Mouse (Mus musculus) v-Abl transformed pro-B cells (cell line): ENCODE measurements around the gene Clic3.

ENCODE experiments used
- in situ Hi-C, 2 experiments: fragments of 400-800 bp; cut with MboI; formaldehyde crosslinking; loops; one replicate each; pipeline ENCODE4 v1.15.1; 2025; ENCODE audit not compliant: unreplicated experiment in 2 of 2

Clic3 gene

DNA sequence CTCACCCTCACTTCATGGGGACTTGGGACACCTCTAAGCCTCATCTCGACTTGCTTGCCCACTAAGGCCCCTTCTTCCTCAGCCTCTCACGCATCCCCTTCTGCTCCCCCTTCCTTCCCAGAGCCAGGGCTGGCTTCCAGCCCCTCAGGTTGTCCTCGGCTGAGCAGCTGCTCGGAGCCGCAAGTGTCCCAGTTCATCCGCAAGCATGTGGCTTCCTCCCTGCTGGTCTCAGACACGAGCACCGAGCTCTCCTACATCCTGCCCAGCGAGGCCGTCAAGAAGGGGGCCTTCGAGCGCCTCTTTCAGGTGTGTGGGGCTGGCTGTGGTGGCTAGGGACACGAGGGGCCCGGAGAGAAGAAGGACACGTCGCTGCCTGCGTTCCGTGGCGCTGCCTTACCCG, 15.6 kb upstream of the Clic3 start:
- in situ Hi-C loops: no loop called here

- in situ Hi-C loops: no loop called here
Measured at GRCm38 (mm10) chr2:25442682-25443081, 14.0 kb upstream of the Clic3 start.

- in situ Hi-C loops: no loop called here
Measured at GRCm38 (mm10) chr2:25450853-25451647, 5.6 kb upstream of the Clic3 start.

DNA sequence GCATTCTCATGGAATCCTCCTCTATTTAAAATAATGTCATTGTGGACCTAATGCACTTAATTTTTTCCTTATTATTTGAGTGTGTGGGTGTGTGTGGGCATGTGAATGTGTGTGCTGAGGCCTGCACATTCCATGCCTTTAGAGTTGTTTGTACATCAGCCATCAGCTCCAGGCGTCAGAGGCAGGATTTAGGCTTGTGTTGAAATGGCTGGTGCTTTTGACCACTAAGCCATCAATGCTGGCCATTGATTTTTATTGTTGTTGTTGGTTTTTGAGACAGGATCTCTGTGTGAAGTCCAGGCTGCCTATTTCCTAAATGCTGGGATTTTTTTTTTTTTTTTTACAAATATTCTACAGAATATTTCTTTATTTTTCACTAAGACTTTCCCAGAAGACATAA, 3.7 kb upstream of the Clic3 start:
- in situ Hi-C loops: no loop called here

DNA sequence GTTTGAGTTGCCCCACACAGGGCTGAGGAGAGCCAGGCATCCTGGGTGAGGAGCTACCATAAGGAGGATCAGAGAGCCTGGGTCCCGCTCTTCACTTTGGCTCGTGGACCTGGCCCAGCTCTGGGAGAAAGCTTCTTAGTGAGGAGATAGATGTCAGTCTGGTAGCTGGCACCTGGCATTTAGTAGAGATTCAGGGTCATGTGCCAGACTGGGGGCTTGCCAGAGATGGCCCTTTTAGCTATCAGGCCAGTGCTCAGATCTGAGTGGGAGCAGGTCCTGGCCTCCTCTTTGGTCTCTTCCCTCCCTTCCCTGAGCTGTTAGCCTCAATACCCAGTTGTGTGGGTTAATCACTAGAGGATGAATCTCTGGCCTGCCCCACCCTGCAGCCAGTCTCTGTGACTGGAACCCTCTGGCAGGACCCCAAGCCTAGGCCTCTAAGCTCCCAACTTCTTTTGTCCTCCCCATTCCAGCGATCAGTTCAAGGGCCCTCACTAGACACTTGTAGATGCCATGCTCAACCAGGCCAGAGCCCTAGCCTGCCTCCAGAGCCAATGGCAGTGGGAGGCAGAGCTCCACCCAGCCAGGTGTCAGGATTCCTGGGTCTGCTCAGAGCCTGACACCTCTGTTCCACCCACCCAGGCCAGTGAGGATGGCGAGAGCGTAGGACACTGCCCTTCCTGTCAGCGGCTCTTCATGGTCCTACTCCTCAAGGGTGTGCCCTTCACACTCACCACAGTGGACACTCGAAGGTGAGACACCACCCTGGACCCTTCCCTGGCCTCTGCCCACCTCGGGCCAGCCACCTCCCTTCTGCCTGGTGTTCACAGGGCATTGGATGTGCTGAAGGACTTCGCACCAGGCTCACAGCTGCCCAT, 621 bp downstream of the Clic3 start:
- in situ Hi-C loops: no loop called here

- in situ Hi-C loops: no loop called here
Measured at GRCm38 (mm10) chr2:25458911-25459310, 2.3 kb downstream of the Clic3 start.

DNA sequence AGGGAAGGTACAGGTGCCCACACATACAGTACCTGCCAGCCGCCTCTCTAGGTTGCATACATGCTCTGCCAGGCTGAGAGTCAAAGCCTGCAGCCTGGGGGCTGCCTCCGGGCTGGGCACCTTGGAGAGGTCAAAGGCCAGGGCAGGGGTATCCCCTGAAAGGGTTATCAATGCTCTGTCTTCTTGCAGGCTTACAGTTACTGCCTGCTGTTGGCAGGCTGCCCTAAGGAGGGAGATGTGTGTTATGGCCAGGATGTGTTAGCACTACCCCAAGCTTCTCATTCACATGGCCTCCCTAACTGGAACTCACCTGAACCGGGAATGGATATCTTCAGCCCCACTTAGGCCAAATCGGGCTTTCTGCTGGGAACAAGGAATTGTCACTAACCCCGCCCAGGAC, 3.5 kb downstream of the Clic3 start:
- in situ Hi-C loops: no loop called here

DNA sequence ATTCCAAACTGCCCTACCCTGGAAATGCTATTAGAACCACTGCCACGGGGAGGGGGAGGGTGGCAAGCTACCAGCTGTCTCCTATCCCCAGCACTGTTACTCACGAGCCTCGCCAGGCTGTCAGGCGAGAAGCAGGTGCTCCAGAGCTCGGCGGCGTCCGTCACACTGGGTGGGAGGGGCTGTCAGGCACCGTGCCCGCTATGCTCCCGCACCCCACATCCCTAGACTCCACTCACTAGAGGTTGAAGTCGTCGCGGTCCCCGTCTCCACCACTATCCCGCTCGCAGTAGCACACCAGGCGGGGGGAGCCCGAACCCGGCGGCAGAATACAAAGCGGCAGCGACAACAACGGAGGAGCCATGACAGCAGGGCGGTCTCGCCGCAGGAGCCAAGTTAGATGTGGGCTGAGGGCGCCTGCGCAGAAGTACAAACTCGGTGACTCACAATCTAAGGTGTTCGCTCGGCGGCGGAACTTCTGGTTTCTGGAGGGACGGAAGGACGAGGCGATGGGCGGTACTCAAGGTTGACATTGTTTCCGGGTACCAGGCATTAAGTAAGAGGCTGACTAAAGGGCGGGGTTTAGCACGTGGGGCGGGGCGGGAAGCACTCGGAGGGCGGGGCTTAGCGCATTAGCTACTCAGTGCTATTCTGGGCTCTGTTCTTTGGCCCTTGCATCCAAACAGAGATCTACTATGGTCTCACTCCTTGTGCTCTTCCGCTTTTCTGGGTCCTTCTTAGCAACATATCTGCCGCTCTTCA, 4.1 kb downstream of the Clic3 start, which contains the start of gene Paxx:
Gene Paxx, minus strand, starts transcription at position 544 of the 759 bp plus-strand sequence.
- in situ Hi-C loops: no loop called here

GRCm38 (mm10) chr2:25461407-25461806, 4.8 kb downstream of the Clic3 start:
- in situ Hi-C loops: no loop called here

GRCm38 (mm10) chr2:25463630-25464029, 7.0 kb downstream of the Clic3 start:
- in situ Hi-C loops: no loop called here

DNA sequence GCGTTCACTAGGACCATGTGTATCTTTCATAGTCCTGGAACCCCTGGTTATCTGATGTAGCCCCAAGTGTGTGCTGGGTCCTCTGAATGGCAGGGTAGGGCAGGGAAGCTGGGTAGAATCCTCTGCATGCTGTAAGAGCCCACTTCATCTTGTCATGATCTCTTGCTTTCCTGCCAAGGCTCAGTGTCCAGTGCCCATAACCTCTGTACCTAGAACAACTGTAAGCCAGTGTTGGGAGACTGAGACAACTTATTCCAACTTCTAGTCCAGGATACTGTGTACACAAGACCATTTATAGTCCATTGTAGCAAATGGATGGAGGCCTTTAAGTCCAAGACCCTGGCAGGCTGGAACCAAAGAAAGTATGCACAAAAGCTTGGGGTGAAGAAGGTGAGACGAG, 8.6 kb downstream of the Clic3 start:
- in situ Hi-C loops: no loop called here

DNA sequence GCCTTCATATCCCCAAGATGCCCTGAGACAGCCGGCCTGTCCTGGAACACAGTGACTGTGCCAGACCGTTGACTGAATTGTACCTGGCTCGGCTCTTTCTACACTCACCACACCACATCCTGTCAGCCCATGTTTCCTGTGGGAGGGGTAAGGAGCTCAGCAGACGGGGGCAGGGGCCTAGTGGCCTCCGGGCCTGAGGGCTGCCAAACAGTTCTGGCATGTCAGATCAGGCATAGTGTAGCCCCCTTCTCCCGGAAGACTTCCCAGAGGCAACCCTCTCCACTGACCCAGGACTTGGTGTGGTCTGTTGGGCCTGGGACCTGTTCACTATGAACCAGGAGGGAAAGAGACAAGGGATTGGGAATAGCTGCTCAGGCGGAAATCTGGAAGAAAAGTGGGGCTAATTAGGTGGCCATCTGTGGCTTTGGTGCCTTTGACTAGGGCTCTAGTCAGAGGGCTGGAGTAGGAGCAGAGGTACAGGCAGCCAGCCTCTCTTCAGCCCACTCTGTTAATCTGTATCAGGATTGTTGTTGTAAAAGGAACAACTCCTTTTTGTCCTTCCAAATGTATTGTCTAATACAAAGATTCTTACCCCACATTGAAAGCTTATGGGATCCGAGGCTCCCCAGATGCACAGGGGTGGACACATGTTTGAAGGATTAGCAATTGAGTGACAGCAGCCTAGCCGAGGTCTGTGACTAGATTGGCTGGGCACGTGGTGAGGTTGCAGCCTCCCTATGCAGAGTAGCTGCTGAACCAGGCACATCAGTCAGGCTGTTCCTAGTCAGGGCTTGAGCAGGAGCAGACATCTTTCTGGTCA, 9.4 kb downstream of the Clic3 start:
- in situ Hi-C loops: no loop called here

GRCm38 (mm10) chr2:25467606-25468303, 11.1 kb downstream of the Clic3 start:
- in situ Hi-C loops: no loop called here

DNA sequence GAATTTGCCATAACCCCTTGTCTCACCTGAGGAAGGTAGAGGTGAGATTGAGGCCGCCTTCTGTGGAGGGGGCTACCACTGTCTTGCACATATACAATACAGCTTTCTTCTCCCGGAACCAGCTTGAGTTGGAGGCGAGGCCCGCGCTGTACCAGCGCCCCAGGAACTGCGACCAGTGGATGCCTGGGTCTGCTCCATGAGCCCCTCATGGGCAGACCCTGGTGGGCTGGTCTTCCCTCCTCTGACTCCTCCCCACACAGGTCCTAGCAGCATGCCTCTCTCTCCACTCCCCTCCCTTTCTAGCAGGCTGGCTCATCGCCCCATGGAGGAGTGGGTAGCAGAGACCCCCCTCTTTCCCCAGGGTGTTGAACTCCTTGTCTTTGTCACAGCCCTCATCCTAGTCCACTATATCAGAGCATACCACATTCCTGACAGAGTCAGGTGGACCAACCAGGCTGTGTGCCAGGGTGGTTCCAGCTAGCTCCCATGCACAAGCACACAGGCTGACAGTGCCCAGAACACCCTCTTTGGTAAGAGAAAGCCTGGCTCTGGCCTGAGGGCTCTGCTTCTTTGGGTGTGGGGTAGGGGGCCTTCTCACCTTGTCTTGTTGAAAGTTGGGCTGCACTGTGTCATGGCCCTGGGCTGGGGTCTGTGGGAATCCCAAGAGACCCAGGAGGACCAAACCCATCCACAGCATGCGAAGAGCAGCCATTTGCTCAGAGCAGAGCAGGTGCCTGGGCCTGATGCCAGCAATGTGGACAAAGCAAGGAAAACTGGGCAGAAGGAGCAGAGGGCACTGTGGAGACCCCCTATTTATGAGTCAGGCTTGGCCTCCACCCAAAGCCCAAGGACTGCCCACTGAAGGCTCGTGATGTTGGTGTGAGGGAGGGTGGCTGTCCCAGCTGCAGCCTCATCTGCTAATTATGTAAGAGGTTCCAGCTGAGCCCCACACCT, 12.6 kb downstream of the Clic3 start:
- in situ Hi-C loops: no loop called here

DNA sequence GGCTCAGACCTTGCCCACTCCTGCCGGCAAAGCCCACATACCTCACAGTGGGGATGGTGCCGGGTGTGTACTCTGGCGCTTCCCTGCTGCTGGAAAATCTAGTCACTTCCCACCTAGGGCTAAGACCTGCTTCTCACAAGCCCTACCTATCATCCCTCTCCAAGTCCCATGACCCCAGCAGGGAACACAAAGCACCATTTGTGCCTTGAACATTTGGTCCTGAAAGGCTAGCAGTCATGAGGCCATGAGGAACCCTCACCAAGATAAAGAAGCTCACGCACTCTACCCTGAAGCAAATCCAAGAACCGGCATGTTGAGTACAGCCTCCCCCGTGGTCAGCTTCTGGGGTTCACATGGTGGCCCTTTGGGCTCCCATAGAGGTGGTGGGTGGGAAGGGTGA, 13.3 kb downstream of the Clic3 start, which contains the start of gene Ptgds:
Gene Ptgds, minus strand, starts transcription at position 78 of the 400 bp plus-strand sequence.
- in situ Hi-C loops: no loop called here

GRCm38 (mm10) chr2:25472550-25472949, 15.9 kb downstream of the Clic3 start:
- in situ Hi-C loops: no loop called here

- in situ Hi-C loops: no loop called here
Measured at GRCm38 (mm10) chr2:25477541-25477940, 20.9 kb downstream of the Clic3 start.

DNA sequence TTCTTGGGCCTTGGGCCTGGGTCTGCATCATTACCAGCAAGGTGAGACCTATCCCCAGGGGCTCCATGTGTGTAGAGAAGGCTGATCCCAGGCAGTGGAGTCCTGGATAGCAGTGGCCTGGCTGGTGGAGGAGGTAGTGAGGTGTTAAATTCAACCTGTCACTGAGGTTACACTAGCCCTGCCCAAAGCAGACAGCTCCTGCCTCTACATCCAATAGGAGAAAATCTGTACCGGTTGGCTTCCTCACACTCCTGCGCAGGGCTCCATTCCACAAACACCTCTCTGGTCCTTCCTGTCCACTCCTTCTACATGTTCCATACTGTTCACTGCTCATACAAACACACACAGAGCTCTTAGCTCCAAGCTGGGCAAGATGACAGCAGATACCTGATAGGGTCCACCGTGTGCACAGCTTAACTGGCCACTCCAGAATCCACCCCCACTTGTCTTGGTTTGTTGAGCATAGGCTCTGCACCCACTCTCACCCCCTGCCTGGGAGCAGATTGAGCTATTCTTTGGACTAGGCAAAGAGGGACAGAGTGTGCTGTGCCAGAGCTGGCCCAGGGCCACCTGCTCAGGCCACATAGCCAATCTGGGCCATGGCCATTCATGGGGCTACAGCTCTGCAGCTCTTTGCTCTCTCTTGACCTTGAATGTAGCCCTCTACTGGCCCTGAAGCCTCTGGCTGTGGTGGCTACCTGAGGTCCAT, 21.5 kb downstream of the Clic3 start:
- in situ Hi-C loops: no loop called here
